Mouse (Mus musculus): ENCODE results near the gene Zfand2a.

DNA sequence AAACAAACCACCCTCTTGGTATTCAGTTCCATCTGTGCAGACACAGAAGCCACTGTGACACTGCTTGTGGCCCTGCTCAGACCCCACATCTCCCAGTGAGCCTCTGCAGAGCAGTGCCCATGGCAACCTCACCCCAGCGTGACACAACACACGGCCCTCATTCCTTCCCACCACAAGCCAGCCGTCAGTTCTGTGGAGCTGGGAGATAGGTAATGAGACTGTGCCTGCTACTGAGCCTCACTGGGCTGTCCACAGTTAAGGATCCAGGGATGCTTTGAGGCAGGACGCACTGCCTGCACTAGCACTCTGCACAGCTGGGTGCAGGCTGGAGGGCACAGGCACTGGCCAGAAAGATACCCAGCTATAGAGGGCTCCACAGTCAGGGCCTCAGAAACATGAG, 34.4 kb downstream of the Zfand2a start:
- TF ChIP-seq CTCF (IDR thresholded peaks at IDR 0.05; ENCODE audit: borderline replicate concordance, extremely low read depth, insufficient read depth, insufficient read length) (no peak), POLR2A (IDR thresholded peaks at IDR 0.05; ENCODE audit: borderline replicate concordance, extremely low read depth, insufficient read depth, insufficient read length, poor library complexity, severe bottlenecking) (no peak)
